Mouse (Mus musculus) hindbrain, embryonic 13.5 days (tissue): ENCODE data around the gene Itga7. TPM values are rescaled to one million over a fixed set of nuclear protein-coding genes. Genes with fewer than 3 reads are reported as not detected.

Experiments
- ATAC-seq: fragments of 200-750 bp; cut with Nextera tagmentation; 2 replicates; pipeline ENCODE4 v1.8.0; 2017; ENCODE audit warnings: moderate TSS enrichment; ENCODE audit not compliant: low FRiP score
- H3K27ac ChIP-seq: fragments of 300-500 bp; sonication (generic); 2 replicates; pipeline ENCODE4 v1.5.1; 2015; ENCODE audit warnings: inconsistent platforms, mild to moderate bottlenecking, moderate library complexity
- H3K27me3 ChIP-seq: fragments of 300-500 bp; sonication (generic); 2 replicates; pipeline ENCODE4 v1.6.1; 2015; ENCODE audit warnings: mild to moderate bottlenecking, inconsistent platforms
- H3K36me3 ChIP-seq: fragments of 300-500 bp; sonication (generic); 2 replicates; pipeline ENCODE4 v1.6.1; 2015; ENCODE audit warnings: mild to moderate bottlenecking, inconsistent platforms
- H3K4me1 ChIP-seq: fragments of 300-500 bp; sonication (generic); replicated peaks from 2 replicates; pipeline ENCODE4 v1.6.1; 2015; ENCODE audit warnings: inconsistent platforms
- H3K4me2 ChIP-seq: fragments of 300-500 bp; sonication (generic); 2 replicates; pipeline ENCODE4 v1.6.1; 2015; ENCODE audit warnings: inconsistent platforms, mild to moderate bottlenecking, moderate library complexity
- H3K4me3 ChIP-seq: fragments of 300-500 bp; sonication (generic); 2 replicates; pipeline ENCODE4 v1.5.1; 2015; ENCODE audit warnings: mild to moderate bottlenecking, inconsistent platforms
- H3K9ac ChIP-seq: fragments of 300-500 bp; sonication (generic); 2 replicates; pipeline ENCODE4 v1.6.1; 2015; ENCODE audit warnings: mild to moderate bottlenecking, inconsistent platforms
- H3K9me3 ChIP-seq: fragments of 300-500 bp; sonication (generic); 2 replicates; pipeline ENCODE4 v1.6.1; 2016; ENCODE audit warnings: inconsistent platforms
- WGBS: fragments of 180-500 bp; shearing (Covaris S2); methylation state at CpG from one replicate; pipeline ENCODE4 v1.1.7; 2015; 5-methylcytosine and 5-hydroxymethylcytosine counted together
- polyA plus RNA-seq: library from polyadenylated mRNA; unstranded; fragments of >200 nt; fragmentation: Nextera tagmentation; extraction: Ambion mirVana; gene quantifications from 2 replicates; pipeline ENCODE4 v1.2.1, GENCODE M21; 2015

Itga7 gene
- polyA plus RNA-seq, 1 experiment from 2014 or later = 6.3 TPM

GRCm38 (mm10) chr10:128913219-128913618, 20.4 kb upstream of the Itga7 start:
- 13% methylated on average over 5 of the region's 5 CpGs for WGBS
- H3K9me3 ChIP-seq = no peaks in the 10 kb centered on the region
- peak; percentile 8; the same call in 1 of the 2 replicates for ATAC-seq
- peaks cover 37% of the 10 kb centered on the region for H3K4me1 ChIP-seq
- no peak overlapping the region for H3K4me2 ChIP-seq
- no peak overlapping the region for H3K9ac ChIP-seq
- H3K27me3 ChIP-seq = peaks cover 11% of the 10 kb centered on the region; the same call in 1 of the 2 replicates
- peaks cover 19% of the 10 kb centered on the region for H3K36me3 ChIP-seq
- no peak overlapping the region for H3K4me3 ChIP-seq
- no peak overlapping the region for H3K27ac ChIP-seq

GRCm38 (mm10) chr10:128913696-128914095, 19.9 kb upstream of the Itga7 start:
- no peak overlapping the region for H3K4me3 ChIP-seq
- WGBS = 68% methylated on average over 12 of the region's 12 CpGs
- H3K36me3 ChIP-seq = peaks cover 23% of the 10 kb centered on the region
- H3K9ac ChIP-seq = no peak overlapping the region
- no peak overlapping the region for H3K27ac ChIP-seq
- H3K4me2 ChIP-seq = no peak overlapping the region
- no peaks in the 10 kb centered on the region for H3K9me3 ChIP-seq
- peaks cover 41% of the 10 kb centered on the region for H3K4me1 ChIP-seq
- ATAC-seq = no peak; the same call in 1 of the 2 replicates
- 0 out of 2 replicates have a peak, but pooled peaks cover 7% of the 10 kb centered on the region for H3K27me3 ChIP-seq

- H3K4me3 ChIP-seq = no peak overlapping the region
- WGBS = 85% methylated on average over 2 of the region's 2 CpGs
- H3K9me3 ChIP-seq = no peaks in the 10 kb centered on the region
- no peak overlapping the region for H3K4me2 ChIP-seq
- ATAC-seq = no peak
- no peak overlapping the region for H3K27ac ChIP-seq
- H3K27me3 ChIP-seq = 0 out of 2 replicates have a peak, but pooled peaks cover 4% of the 10 kb centered on the region
- H3K4me1 ChIP-seq = peaks cover 42% of the 10 kb centered on the region
- H3K9ac ChIP-seq = no peak overlapping the region
- H3K36me3 ChIP-seq = peaks cover 30% of the 10 kb centered on the region
Measured at GRCm38 (mm10) chr10:128915550-128915949, 18.1 kb upstream of the Itga7 start.

GRCm38 (mm10) chr10:128916665-128917064, 17.0 kb upstream of the Itga7 start:
- WGBS = 94% methylated on average over 3 of the region's 3 CpGs
- no peak overlapping the region for H3K4me2 ChIP-seq
- H3K9me3 ChIP-seq = no peaks in the 10 kb centered on the region
- peaks cover 46% of the 10 kb centered on the region for H3K4me1 ChIP-seq
- no peak for ATAC-seq
- no peak overlapping the region for H3K4me3 ChIP-seq
- H3K27ac ChIP-seq = no peak overlapping the region
- H3K27me3 ChIP-seq = no peaks in the 10 kb centered on the region
- peaks cover 30% of the 10 kb centered on the region for H3K36me3 ChIP-seq
- no peak overlapping the region for H3K9ac ChIP-seq

GRCm38 (mm10) chr10:128917400-128917799, 16.2 kb upstream of the Itga7 start:
- H3K27me3 ChIP-seq = no peaks in the 10 kb centered on the region
- H3K27ac ChIP-seq = no peak overlapping the region
- no peak overlapping the region for H3K4me3 ChIP-seq
- 94% methylated on average over 6 of the region's 6 CpGs for WGBS
- peaks cover 30% of the 10 kb centered on the region for H3K36me3 ChIP-seq
- no peaks in the 10 kb centered on the region for H3K9me3 ChIP-seq
- H3K9ac ChIP-seq = no peak overlapping the region
- ATAC-seq = no peak
- H3K4me2 ChIP-seq = no peak overlapping the region
- H3K4me1 ChIP-seq = peaks cover 53% of the 10 kb centered on the region

- H3K4me2 ChIP-seq = no peak overlapping the region
- H3K27ac ChIP-seq = peak overlapping the region; percentile 74
- ATAC-seq = no peak
- no peaks in the 10 kb centered on the region for H3K9me3 ChIP-seq
- H3K4me3 ChIP-seq = no peak overlapping the region
- 74% methylated on average over 7 of the region's 7 CpGs for whole genome bisulfite sequencing
- H3K36me3 ChIP-seq = peaks cover 30% of the 10 kb centered on the region
- H3K4me1 ChIP-seq = peaks cover 58% of the 10 kb centered on the region
- H3K27me3 ChIP-seq = no peaks in the 10 kb centered on the region
- H3K9ac ChIP-seq = peak overlapping the region; percentile 24
Measured at GRCm38 (mm10) chr10:128918246-128918645, 15.4 kb upstream of the Itga7 start.

- H3K27me3 ChIP-seq = no peaks in the 10 kb centered on the region
- H3K4me3 ChIP-seq = no peak overlapping the region
- H3K4me2 ChIP-seq = no peak overlapping the region; the same call in 1 of the 2 replicates
- H3K36me3 ChIP-seq = peaks cover 30% of the 10 kb centered on the region
- peak; percentile 2; the same call in 1 of the 2 replicates for ATAC-seq
- H3K27ac ChIP-seq = peak overlapping the region; percentile 74
- peaks cover 59% of the 10 kb centered on the region for H3K4me1 ChIP-seq
- peak overlapping the region; percentile 35; the same call in 1 of the 2 replicates for H3K9ac ChIP-seq
- 15% methylated on average over 6 of the region's 6 CpGs for WGBS
- no peaks in the 10 kb centered on the region for H3K9me3 ChIP-seq
Measured at GRCm38 (mm10) chr10:128919203-128919631, 14.4 kb upstream of the Itga7 start.

- Histone ChIP-seq H3K27ac (peak overlapping the region; percentile 74), H3K9me3 (no peaks in the 10 kb centered on the region), H3K4me2 (no peak overlapping the region), H3K4me3 (no peak overlapping the region), H3K27me3 (no peaks in the 10 kb centered on the region), H3K9ac (peak overlapping the region; percentile 35), H3K36me3 (peaks cover 30% of the 10 kb centered on the region), H3K4me1 (peaks cover 61% of the 10 kb centered on the region)
- 88% methylated on average over 7 of the region's 7 CpGs for whole genome bisulfite sequencing
- ATAC-seq = no peak
Measured at GRCm38 (mm10) chr10:128919966-128920365, 13.7 kb upstream of the Itga7 start.

GRCm38 (mm10) chr10:128920736-128921161, 12.9 kb upstream of the Itga7 start:
- Histone ChIP-seq H3K4me1 (peaks cover 61% of the 10 kb centered on the region), H3K4me3 (no peak overlapping the region), H3K36me3 (peaks cover 27% of the 10 kb centered on the region), H3K4me2 (no peak overlapping the region), H3K9me3 (no peaks in the 10 kb centered on the region), H3K27ac (peak overlapping the region; percentile 74; the same call in 1 of the 2 replicates), H3K27me3 (no peaks in the 10 kb centered on the region), H3K9ac (0 out of 2 replicates have a peak overlapping the region, but pooled peaks have one; percentile 91)
- 74% methylated on average over 3 of the region's 3 CpGs for WGBS
- no peak for ATAC-seq

GRCm38 (mm10) chr10:128921251-128921650, 12.4 kb upstream of the Itga7 start:
- H3K4me1 ChIP-seq = peaks cover 61% of the 10 kb centered on the region
- H3K4me2 ChIP-seq = 0 out of 2 replicates have a peak overlapping the region, but pooled peaks have one; percentile 71
- 0 out of 2 replicates have a peak overlapping the region, but pooled peaks have one; percentile 91 for H3K9ac ChIP-seq
- no peak overlapping the region for H3K4me3 ChIP-seq
- no peak for ATAC-seq
- no peaks in the 10 kb centered on the region for H3K9me3 ChIP-seq
- 67% methylated on average over 1 of the region's 1 CpGs for WGBS
- no peak overlapping the region for H3K27ac ChIP-seq
- H3K27me3 ChIP-seq = no peaks in the 10 kb centered on the region
- peaks cover 27% of the 10 kb centered on the region for H3K36me3 ChIP-seq

GRCm38 (mm10) chr10:128921883-128922821, 11.5 kb upstream of the Itga7 start:
- peaks cover 61% of the 10 kb centered on the region for H3K4me1 ChIP-seq

GRCm38 (mm10) chr10:128922822-128923012, 10.9 kb upstream of the Itga7 start, which contains the start of gene Rdh5:
TSS of gene Rdh5 (minus strand) at chr10:128922888.
- peak within 1 kb of the TSS; percentile 91 for H3K9ac ChIP-seq
- peaks cover 16% of the 10 kb centered on the region for H3K36me3 ChIP-seq
- peaks cover 61% of the 10 kb centered on the region for H3K4me1 ChIP-seq
- peaks cover 11% of the 10 kb centered on the region; the same call in 1 of the 2 replicates for H3K27me3 ChIP-seq
- ATAC-seq = no peak
- peak within 1 kb of the TSS; percentile 71 for H3K4me2 ChIP-seq
- H3K9me3 ChIP-seq = no peaks in the 10 kb centered on the region
- H3K4me3 ChIP-seq = peak within 1 kb of the TSS; percentile 84
- WGBS = 13% methylated on average over 1 of the region's 1 CpGs
- H3K27ac ChIP-seq = peak within 1 kb of the TSS; percentile 95

More at GRCm38 (mm10) chr10:128921883-128922821, 11.5 kb upstream of the Itga7 start:
- WGBS = 70% methylated on average over 16 of the region's 16 CpGs
- H3K9ac ChIP-seq = peak overlapping the region; percentile 91
- 0 out of 2 replicates have a peak, but pooled peaks cover 6% of the 10 kb centered on the region for H3K27me3 ChIP-seq
- peaks cover 22% of the 10 kb centered on the region for H3K36me3 ChIP-seq
- no peaks in the 10 kb centered on the region for H3K9me3 ChIP-seq
- H3K4me2 ChIP-seq = peak overlapping the region; percentile 71
- ATAC-seq = peak; percentile 3; the same call in 1 of the 2 replicates
- peak overlapping the region; percentile 84 for H3K4me3 ChIP-seq
- no peak overlapping the region; the same call in none of the 2 replicates for H3K27ac ChIP-seq
